Mouse (Mus musculus) spleen, adult 18-20 months (tissue): ENCODE results near the gene Xirp1.

Experiments
- DNase-seq, 2 experiments: peaks; one replicate each; pipeline ENCODE4 v3.0.0; 2022; ENCODE audit warnings: mixed read lengths in 2 of 2

The Xirp1 gene

DNA sequence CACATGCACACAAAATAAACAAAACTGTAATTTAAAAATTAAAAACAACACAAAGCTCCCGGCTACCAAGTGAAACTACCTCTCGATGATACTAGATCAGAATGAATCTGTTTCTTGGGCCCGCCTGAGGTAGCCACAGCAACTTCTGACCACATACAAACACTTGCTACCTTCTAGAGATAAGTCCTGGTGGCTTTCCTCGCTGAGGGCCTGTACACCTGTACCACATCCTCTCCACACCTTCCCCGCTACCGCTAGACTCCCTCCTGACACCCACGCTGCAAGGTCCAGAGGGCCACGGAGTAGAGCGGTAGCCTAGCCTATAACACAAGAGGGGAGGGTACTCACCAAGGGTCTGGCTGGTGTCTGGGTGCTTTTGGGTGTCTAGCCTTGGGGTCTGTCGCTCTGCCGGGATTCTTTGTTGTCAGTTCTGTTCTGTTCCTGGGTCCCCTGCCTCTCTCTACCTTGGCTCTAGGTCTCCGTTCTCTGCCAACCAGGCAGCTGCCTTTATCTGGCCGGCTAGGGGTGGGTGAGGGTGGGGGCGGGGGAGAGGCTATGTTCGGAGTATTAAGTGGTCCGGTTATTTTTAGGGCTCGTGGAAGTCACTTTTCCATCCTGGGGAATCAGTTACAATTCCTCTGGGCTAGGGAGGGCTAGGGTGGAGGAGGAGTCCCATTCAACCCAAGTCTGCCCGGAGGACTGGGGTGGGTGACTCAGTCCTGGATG, at the start of gene Xirp1:
Xirp1 (minus strand) TSS at position 513 of the 726 bp plus-strand sequence.
- no peak for DNase-seq

- peak; percentile 56 to 78 for DNase-seq
Measured at GRCm38 (mm10) chr9:120073169-120073568, 49.8 kb upstream of the Xirp1 start.

- no peak for DNase-seq
Measured at GRCm38 (mm10) chr9:120071251-120071650, 47.9 kb upstream of the Xirp1 start.

GRCm38 (mm10) chr9:120069779-120070178, 46.4 kb upstream of the Xirp1 start, which contains the start of gene Cx3cr1:
TSS of gene Cx3cr1 (minus strand) at chr9:120069879.
- no peak for DNase-seq

DNA sequence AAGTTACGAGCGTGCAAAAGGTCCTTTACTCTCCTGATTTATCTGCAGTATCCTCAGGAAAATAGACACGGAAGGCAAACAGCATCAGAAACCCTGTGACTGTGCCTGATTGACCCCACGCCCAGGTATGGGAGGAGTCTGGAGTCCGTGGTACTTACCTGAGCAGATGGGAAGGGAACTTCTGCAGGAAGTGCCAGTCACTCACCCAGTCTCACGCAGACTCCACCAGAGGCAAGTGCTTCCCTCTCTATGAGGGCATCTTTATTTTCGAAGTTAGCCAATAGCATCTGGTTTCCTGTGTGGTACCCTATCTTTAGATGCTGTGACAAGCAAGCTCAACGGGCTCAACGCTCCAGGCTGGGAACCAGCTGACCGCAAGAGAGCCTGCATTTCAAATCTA, 44.6 kb upstream of the Xirp1 start:
- no peak for DNase-seq

DNA sequence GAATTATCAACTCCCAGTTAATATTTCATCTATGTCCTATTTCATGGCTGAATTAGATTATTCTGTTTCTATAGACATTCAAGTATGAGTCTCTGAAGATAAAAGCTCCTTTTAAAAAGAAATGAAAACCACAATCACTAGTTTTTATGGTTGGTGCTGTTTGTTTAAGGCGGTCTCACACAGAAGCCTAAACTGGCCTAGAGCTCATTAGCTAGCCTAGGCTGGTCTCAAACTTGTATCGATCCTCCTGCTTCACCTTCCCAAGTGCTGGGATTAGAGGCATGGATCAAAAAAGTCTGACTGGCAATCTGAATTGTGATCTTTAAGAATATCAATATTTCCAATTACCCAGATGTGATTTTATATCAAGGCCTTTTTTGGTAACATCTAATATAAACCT, 44.2 kb upstream of the Xirp1 start:
- no peak for DNase-seq

DNA sequence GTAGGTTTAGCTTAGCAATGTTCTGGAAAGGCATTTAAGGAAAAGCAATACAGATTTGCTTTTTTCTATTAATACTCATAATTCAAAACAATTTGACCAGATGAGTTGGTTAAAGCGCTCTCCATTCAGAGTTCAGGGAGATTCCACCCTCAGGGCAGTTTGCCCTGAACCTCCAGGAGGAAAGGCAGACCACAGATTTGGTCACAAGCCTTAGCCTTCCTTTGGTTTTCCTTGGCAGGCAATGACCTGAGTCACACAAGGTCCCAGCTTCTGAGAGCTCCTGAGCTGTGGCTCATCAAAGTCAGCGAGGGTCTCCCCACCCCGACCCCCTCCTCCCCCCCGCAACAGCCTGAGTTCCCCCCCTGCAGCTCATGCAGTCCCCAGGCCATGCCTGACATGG, 40.9 kb upstream of the Xirp1 start:
- no peak for DNase-seq

DNA sequence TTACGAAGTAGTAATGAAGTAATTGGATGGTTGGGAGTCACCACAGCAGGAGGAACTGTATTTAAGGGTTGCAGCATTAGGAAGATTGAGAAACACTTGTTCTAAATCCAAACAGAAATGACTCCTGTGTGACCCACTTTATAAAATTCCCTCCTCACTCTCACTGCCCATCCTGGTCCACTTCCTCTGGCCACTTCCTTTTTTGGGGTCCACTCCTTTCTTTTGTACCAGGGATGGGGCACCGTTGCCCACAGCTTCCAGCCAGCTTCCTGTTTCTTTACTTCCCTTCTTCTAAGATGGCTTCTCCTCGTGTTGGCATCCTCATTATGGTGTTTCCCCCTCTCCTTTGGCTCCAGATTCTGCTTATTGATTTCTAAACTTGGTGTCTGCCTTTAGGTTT, 35.3 kb upstream of the Xirp1 start:
- no peak for DNase-seq

GRCm38 (mm10) chr9:120056201-120056600, 32.8 kb upstream of the Xirp1 start:
- no peak for DNase-seq

DNA sequence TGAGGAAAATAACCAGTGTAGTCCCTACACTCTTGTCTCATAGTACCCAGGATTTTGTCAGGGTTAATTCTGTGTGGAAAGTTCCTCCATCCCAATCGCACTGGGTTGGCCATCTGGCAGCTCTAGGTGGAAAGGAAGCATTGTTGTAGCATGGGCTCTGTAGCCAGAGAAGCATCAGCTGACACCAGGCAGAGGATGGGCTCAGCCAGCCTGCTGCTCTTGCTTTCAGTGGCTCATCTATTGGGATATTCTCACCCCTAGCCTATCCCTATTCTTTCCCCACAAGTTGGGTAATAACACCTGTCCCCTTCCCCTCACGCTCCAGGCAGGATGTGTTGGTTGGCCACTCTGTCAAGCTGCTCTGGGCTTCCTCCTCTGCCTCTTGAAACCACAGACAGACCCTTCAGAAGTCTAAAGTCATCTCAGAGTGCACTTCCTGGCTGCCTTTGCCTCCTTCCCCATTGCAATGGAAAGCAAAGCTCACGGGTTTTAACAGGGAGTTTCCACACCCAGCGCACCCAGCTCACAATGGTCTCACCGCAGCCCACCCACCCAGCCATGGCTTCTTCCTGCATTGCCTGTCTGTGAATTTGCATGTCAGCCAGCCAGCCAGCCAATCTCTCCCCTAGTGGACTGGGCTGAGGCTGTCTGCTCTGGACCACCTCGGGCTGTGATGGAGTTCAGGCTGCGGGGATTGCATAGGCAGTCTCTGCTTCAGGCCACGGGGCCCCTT, 31.3 kb upstream of the Xirp1 start:
- peak; percentile 12 to 20 for DNase-seq

DNA sequence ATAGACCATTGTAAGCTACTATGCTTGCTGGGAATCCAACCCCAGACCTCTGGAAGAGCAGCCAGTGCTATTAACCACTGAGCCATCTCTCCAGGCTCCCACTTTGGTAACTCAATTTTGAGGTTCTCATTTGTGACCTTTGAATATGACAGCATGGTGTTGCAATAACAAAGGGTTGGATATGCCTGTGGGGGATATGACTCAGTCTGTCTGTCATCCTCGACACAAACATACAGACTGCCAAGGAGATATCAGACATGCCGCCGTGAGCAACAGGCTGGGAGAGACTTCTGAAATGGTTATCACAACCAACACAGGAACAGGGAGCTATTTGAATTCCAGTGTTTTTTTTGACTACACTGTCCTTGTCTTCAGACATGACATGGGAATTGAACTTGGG, 26.0 kb upstream of the Xirp1 start:
- DNase-seq, result no peak

- DNase-seq, result no peak
Measured at GRCm38 (mm10) chr9:120048495-120048894, 25.1 kb upstream of the Xirp1 start.

- DNase-seq, result no peak
Measured at GRCm38 (mm10) chr9:120043115-120043514, 19.7 kb upstream of the Xirp1 start.

GRCm38 (mm10) chr9:120037414-120037813, 14.0 kb upstream of the Xirp1 start:
- no peak for DNase-seq

GRCm38 (mm10) chr9:120034375-120034774, 11.0 kb upstream of the Xirp1 start:
- DNase-seq, result no peak

GRCm38 (mm10) chr9:120032710-120033109, 9.3 kb upstream of the Xirp1 start:
- no peak for DNase-seq

- no peak for DNase-seq
Measured at GRCm38 (mm10) chr9:120030421-120030820, 7.0 kb upstream of the Xirp1 start.

- no peak for DNase-seq
Measured at GRCm38 (mm10) chr9:120029880-120030279, 6.5 kb upstream of the Xirp1 start.

GRCm38 (mm10) chr9:120027401-120028151, 4.2 kb upstream of the Xirp1 start:
- DNase-seq, result peak in 1 of 2 experiments; percentile 22

DNA sequence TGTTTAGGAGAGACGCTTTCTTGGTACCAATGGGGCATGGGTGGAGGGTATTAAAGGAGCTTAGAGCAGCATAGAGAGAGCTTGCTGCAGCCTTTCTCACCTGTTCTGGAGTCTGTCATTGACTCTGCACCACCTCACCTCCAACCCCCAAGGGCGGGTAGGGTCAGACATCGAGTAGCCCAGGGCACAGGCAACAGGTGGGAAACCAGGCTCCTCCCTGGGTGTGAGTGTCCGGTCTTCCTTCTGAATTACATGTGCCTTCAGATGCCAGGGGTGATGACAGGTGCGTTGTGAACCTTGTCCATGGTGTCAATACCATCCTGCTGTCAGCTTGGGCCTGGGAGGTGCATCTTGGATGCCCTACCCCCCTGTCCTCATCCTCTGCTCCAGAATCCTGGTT, 1.2 kb upstream of the Xirp1 start:
- DNase-seq, result no peak

DNA sequence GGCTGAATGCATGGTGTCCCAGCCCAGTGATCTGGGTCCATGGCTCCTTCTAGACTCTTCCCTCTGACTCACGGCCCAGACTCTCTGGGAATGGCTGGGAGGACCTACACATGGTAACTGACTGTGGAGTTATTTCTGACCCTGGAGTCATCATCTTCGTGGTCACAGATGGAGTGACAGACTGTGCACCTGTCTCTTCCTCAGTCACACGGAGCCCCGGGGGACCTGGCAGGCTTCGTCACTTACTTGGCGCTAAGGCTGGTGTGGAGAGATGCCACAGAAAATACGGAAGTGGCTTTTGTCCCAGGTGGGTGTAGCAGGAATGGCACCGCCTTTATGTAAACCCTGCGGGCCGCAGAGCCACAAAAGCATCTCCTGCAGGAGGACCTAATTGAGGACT, 773 bp upstream of the Xirp1 start:
- no peak for DNase-seq

DNA sequence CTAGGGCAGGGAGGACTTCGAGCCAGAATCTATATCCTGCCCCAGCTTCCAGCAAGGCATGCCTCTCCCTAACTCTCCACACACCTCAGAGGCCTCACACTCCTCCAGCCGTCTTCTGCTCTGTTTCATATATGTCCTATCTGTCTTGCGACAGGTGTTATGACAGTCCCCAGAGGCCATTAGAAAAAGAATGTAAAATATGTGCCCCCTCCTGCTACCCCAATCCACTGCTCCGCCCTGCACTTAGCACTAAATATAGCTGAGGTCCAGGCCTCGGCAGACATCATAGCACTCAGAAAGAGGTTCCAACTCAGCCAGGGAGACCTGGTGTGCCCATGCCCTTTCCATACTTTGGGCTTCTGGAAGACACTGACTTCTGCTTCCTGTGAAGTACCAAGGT, 2.2 kb downstream of the Xirp1 start:
- DNase-seq, result no peak

- DNase-seq, result peak in 1 of 2 experiments; percentile 74
Measured at GRCm38 (mm10) chr9:120020285-120020890, 3.0 kb downstream of the Xirp1 start.
